Mouse (Mus musculus) kidney, embryonic 14.5 days (tissue): ENCODE results near the gene Dhx32. TPM values are rescaled to one million over a fixed set of nuclear protein-coding genes. Genes with fewer than 3 reads are reported as not detected.

Experiments
- ATAC-seq: fragments of 200-750 bp; cut with Nextera tagmentation; 2 replicates; pipeline ENCODE4 v1.8.0; 2017; ENCODE audit warnings: moderate number of reproducible peaks, mild to moderate bottlenecking, moderate TSS enrichment, moderate library complexity; ENCODE audit not compliant: low FRiP score, low TSS enrichment
- H3K27ac ChIP-seq: fragments of 300-500 bp; sonication (generic); 2 replicates; pipeline ENCODE4 v1.5.1; 2014; ENCODE audit warnings: low read depth, mild to moderate bottlenecking, low read length, moderate library complexity, mixed read lengths
- H3K27me3 ChIP-seq: fragments of 300-500 bp; sonication (generic); 2 replicates; pipeline ENCODE4 v1.6.1; 2014; ENCODE audit warnings: mild to moderate bottlenecking, low read length; ENCODE audit not compliant: control insufficient read depth, insufficient read depth
- H3K36me3 ChIP-seq: fragments of 300-500 bp; sonication (generic); 2 replicates; pipeline ENCODE4 v1.6.1; 2014; ENCODE audit warnings: low read length, mixed read lengths; ENCODE audit not compliant: control insufficient read depth, insufficient read depth
- H3K4me1 ChIP-seq: fragments of 300-500 bp; sonication (generic); 2 replicates; pipeline ENCODE4 v1.6.1; 2014; ENCODE audit warnings: low read length, mixed read lengths; ENCODE audit not compliant: control insufficient read depth, insufficient read depth
- H3K4me2 ChIP-seq: fragments of 300-500 bp; sonication (generic); replicated peaks from 2 replicates; pipeline ENCODE4 v1.6.1; 2014; ENCODE audit warnings: low read depth, mild to moderate bottlenecking, low read length
- H3K4me3 ChIP-seq: fragments of 300-500 bp; sonication (generic); 2 replicates; pipeline ENCODE4 v1.5.1; 2014; ENCODE audit warnings: mild to moderate bottlenecking, low read length
- H3K9ac ChIP-seq: fragments of 300-500 bp; sonication (generic); 2 replicates; pipeline ENCODE4 v1.6.1; 2014; ENCODE audit warnings: low read depth, mild to moderate bottlenecking, low read length, moderate library complexity
- H3K9me3 ChIP-seq: fragments of 300-500 bp; sonication (generic); 2 replicates; pipeline ENCODE4 v1.6.1; 2016; ENCODE audit warnings: low read length; ENCODE audit not compliant: control insufficient read depth
- WGBS: fragments of 180-500 bp; shearing (Covaris S2); extraction: QIAGEN DNeasy Blood & Tissue Kit; methylation state at CpG from one replicate; pipeline ENCODE4 v1.1.7; 2014; 5-methylcytosine and 5-hydroxymethylcytosine counted together
- polyA plus RNA-seq: library from polyadenylated mRNA; unstranded; fragments of >200 nt; fragmentation: Nextera tagmentation; extraction: Ambion mirVana; gene quantifications from 2 replicates; pipeline ENCODE4 v1.2.1, GENCODE M21; 2014

Gene Dhx32
- polyA plus RNA-seq, 1 experiment from 2014 or later, result 19.9 TPM

DNA sequence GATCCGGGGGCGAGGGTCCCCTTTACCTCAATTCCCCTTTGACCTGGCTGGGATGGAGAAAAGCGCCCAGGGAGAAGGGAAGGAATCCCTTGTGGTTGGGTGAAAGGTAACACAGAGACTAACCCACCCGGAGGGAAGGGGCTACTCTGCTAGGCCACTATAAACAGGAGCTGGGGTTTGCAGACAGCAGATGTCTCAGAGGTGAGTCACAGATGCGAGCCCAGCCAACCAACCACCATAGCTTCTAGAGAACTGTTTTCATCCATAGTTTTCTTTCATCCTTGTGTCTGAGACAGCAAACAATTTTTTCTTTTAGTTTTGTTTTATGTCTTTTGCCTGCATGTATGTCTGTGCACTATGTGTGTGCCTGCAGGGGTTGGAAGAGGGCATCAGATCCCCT, 17.4 kb upstream of the Dhx32 start:
- Histone ChIP-seq H3K4me2 (no peak overlapping the region), H3K9ac (no peak overlapping the region), H3K27ac (no peak overlapping the region), H3K4me3 (no peak overlapping the region), H3K27me3 (no peaks in the 10 kb centered on the region), H3K9me3 (no peaks in the 10 kb centered on the region), H3K4me1 (no peaks in the 10 kb centered on the region), H3K36me3 (no peaks in the 10 kb centered on the region)
- no peak for ATAC-seq
- 74% methylated on average over 5 of the region's 5 CpGs for WGBS

DNA sequence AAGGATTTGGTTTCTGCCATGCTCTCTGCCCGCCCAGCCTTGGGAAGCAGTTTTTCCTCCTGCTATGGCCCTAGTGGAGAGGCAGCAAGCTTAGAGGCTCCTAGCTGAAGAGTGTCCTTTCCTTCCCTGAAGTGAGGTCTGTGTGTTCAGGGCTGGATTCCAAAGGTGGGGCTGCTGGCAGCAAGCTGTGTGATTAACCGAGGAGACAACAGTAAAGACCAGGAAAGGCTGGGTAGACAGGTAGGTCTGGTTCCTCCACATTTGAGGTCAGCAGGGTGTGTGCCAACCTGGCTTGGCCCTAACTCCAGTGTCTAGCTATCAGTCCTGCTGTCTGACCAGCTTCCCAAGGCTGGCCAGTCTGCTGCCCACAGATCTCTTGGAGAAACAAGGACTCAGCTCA, 12.2 kb upstream of the Dhx32 start:
- Histone ChIP-seq H3K9me3 (no peaks in the 10 kb centered on the region), H3K27ac (no peak overlapping the region), H3K27me3 (no peaks in the 10 kb centered on the region), H3K9ac (no peak overlapping the region), H3K36me3 (no peaks in the 10 kb centered on the region), H3K4me3 (no peak overlapping the region), H3K4me1 (peaks cover 5% of the 10 kb centered on the region; the same call in 1 of the 2 replicates), H3K4me2 (no peak overlapping the region)
- no peak for ATAC-seq
- 88% methylated on average over 2 of the region's 2 CpGs for WGBS

DNA sequence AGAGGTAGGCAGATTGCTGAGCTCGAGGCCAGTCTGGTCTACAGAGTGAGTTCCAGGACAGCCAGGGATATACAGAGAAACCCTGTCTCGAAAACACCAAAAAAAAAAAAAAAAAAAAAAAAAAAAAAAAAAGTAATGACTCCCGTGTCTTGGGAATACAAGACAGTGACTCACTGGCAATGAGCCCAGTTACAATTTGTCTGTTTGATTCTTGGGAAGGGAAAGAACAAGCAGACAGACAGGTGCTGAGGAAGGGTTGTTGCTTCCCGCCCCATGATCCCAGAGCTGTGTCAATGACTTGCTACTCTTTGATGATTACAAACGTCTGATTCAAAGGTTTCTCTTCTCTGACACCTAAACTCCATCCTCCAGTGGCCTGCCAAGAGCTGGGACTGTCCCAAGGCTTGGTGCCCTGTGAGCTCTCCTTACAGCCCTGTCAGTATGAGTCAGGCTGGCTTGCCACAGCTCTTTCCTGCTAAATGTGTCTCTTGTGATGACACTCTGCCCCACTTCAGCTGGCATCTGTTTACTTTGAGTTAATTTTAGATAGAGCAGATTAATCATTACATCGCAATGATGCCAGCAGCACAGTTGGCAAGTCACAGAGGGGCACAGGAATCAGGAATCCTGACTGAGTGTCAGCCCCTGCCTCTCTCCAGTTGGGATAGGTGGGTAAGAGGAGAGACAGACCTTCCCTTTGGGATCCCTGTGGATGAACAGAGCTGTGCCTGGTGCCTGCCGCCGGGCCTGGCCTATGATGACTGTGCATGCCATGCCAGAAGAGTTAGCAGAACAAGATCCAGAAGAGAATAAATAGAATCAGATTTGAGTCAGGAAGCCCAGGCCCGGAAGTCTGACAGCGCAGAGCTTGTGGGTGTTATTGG, 11.0 kb upstream of the Dhx32 start:
- WGBS, result 53% methylated on average over 10 of the region's 10 CpGs
- no peaks in the 10 kb centered on the region for H3K27me3 ChIP-seq
- H3K4me2 ChIP-seq, result no peak overlapping the region
- peaks cover 5% of the 10 kb centered on the region; the same call in 1 of the 2 replicates for H3K4me1 ChIP-seq
- ATAC-seq, result no peak
- no peaks in the 10 kb centered on the region for H3K9me3 ChIP-seq
- no peak overlapping the region for H3K9ac ChIP-seq
- no peak overlapping the region for H3K27ac ChIP-seq
- no peak overlapping the region for H3K4me3 ChIP-seq
- H3K36me3 ChIP-seq, result no peaks in the 10 kb centered on the region

DNA sequence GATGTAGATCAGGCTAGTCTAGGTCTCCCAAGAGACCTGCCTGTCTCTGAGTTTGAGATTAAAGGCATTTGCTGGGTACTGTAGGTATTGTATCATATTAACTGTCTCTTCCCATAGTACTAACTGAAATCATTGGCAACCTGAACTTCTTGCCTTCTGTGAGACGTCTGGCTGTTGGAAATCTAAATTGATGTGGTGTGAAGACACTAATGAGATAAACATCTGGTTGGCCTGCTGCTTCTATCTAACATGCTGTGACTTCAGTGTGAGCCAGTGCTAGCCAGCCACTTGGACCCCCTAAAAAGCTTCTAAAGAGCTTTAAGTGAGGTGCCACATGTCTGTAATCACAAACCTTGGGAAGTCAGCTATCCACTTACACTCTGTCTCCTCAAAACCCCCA, 10.2 kb upstream of the Dhx32 start:
- Histone ChIP-seq H3K36me3 (no peaks in the 10 kb centered on the region), H3K27ac (no peak overlapping the region), H3K4me2 (no peak overlapping the region), H3K27me3 (no peaks in the 10 kb centered on the region), H3K9me3 (no peaks in the 10 kb centered on the region), H3K4me1 (peaks cover 5% of the 10 kb centered on the region; the same call in 1 of the 2 replicates), H3K9ac (no peak overlapping the region), H3K4me3 (no peak overlapping the region)
- ATAC-seq, result no peak
- 9% methylated on average over 1 of the region's 1 CpGs for WGBS

DNA sequence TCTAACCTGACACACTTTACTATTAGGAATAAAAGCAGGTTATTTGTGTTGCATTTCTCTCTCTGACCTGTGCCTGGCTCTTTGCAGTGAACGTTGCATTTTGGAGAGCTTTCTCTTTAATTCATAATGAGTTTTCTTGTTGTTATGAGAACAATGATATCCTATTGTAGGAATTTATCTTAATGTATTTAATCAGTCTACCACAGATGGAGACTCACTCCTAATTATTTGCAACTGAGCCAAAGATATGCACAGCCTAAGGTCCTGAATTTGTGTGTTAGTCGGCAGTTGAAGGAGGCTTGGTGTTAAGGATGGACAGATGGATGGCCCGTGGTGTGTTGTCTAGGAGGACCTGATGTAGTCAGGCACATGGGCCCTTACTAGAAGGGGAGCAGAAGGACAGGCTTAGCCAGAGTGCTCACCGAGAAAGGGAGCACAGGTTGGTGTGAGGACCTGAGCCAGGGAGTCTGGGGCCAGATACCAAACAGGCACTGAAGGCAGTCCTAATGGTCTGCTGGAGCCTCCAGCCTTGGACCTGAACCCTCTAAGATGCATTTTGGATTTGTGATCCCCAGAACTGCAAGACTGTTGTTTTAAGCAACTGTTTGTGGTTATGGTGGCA, 8.2 kb upstream of the Dhx32 start:
- Histone ChIP-seq H3K9ac (no peak overlapping the region), H3K9me3 (no peaks in the 10 kb centered on the region), H3K27ac (no peak overlapping the region), H3K36me3 (no peaks in the 10 kb centered on the region), H3K4me1 (peaks cover 5% of the 10 kb centered on the region; the same call in 1 of the 2 replicates), H3K27me3 (no peaks in the 10 kb centered on the region), H3K4me2 (no peak overlapping the region), H3K4me3 (no peak overlapping the region)
- ATAC-seq, result no peak
- WGBS, result 87% methylated on average over 4 of the region's 4 CpGs

DNA sequence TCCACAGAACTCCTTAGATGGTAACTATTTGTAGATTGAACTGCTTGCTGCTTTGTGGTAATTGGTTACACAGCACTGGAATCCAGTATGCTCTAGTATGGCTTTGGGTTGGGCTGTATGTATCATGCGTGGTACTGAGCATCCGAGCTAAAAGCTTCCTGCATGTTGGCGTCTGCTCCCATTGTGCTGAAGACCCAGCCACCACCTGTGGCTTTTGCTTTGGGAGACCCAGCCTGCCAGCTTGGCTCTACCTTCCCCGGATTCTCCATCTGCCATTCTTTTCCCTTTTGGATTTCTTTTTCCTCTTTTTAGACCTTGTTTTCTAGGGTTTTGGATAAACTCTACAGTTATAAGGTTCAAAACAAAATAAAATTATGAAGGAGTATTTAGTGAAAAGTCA, 7.6 kb upstream of the Dhx32 start:
- no peaks in the 10 kb centered on the region for H3K27me3 ChIP-seq
- no peaks in the 10 kb centered on the region for H3K9me3 ChIP-seq
- H3K27ac ChIP-seq, result no peak overlapping the region
- no peak overlapping the region for H3K9ac ChIP-seq
- no peaks in the 10 kb centered on the region for H3K36me3 ChIP-seq
- no peak for ATAC-seq
- peaks cover 5% of the 10 kb centered on the region; the same call in 1 of the 2 replicates for H3K4me1 ChIP-seq
- no peak overlapping the region for H3K4me2 ChIP-seq
- no peak overlapping the region for H3K4me3 ChIP-seq
- WGBS, result 92% methylated on average over 4 of the region's 4 CpGs

DNA sequence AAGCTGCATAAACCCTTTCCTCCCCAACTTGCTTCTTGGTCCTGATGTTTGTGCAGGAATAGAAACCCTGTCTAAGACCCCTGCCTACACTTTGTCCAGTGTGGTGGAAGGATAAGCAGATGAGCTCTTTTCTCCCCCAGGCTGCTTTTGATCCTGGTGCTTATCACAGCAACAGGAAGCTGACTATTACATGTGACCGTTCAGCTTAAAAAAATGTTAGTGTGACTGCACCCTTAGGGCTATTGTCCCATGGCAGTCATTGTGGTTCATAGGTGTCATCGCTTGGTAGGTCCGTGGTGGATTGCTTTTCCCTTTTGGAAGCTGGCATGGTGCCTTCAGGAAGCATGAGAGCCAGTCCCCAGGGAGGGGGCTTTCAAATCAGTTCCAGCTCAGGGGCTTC, 5.6 kb upstream of the Dhx32 start:
- Histone ChIP-seq H3K27me3 (no peaks in the 10 kb centered on the region), H3K27ac (no peak overlapping the region), H3K4me2 (no peak overlapping the region), H3K4me3 (no peak overlapping the region), H3K9me3 (no peaks in the 10 kb centered on the region), H3K9ac (no peak overlapping the region), H3K4me1 (no peaks in the 10 kb centered on the region), H3K36me3 (no peaks in the 10 kb centered on the region)
- ATAC-seq, result no peak
- 73% methylated on average over 3 of the region's 3 CpGs for WGBS

DNA sequence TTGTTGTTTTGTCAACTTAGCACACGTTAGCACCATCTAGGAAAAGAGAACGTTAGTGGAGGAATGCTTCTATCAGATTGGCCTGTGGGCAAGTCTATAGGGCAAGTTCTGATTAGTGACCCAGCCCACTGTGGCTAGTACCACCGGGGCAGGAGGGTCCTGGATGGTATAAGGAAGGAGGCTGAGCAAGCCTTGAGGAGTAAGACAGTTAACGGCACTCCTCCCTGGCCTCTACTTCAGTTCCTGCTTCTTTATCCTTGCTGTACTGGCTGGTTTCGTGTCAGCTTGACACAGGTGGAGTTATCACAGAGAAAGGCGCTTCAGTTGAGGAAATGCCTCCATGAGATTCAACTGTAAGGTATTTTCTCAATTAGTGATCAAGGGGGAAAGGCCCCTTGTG, 5.0 kb upstream of the Dhx32 start:
- Histone ChIP-seq H3K27me3 (no peaks in the 10 kb centered on the region), H3K27ac (no peak overlapping the region), H3K4me1 (0 out of 2 replicates have a peak, but pooled peaks cover 5% of the 10 kb centered on the region), H3K4me3 (no peak overlapping the region), H3K9ac (no peak overlapping the region), H3K9me3 (no peaks in the 10 kb centered on the region), H3K4me2 (no peak overlapping the region), H3K36me3 (no peaks in the 10 kb centered on the region)
- WGBS, result 84% methylated on average over 6 of the region's 6 CpGs
- ATAC-seq, result no peak

DNA sequence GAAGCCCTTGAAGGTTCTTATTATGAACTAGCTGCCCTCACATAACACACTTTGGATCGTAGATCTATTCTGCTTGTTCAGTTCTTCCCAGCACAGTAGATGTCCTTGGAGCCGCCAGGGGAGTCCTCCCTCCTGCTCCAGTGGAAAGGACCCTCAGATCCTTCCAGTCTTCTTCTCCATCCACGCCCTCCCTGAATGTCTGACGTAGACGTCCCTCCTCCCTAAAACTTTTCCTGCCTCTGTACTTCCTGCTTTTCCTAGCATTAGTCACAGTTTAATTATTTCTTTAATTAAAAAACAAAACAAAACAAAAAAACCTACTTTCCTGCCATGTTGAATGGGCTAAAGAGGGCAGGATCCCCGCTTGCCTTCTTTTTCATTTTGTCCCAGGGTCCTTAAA, 535 bp downstream of the Dhx32 start:
- H3K9ac ChIP-seq, result no peak overlapping the region
- H3K27me3 ChIP-seq, result no peaks in the 10 kb centered on the region
- no peaks in the 10 kb centered on the region for H3K9me3 ChIP-seq
- H3K4me3 ChIP-seq, result no peak overlapping the region
- no peak overlapping the region for H3K27ac ChIP-seq
- 0 out of 2 replicates have a peak, but pooled peaks cover 5% of the 10 kb centered on the region for H3K4me1 ChIP-seq
- H3K4me2 ChIP-seq, result no peak overlapping the region
- no peaks in the 10 kb centered on the region for H3K36me3 ChIP-seq
- ATAC-seq, result no peak
- WGBS, result 58% methylated on average over 6 of the region's 6 CpGs
